Mouse (Mus musculus): Measurements from ENCODE around the gene Shank2.

Gene Shank2

GRCm38 (mm10) chr7:144153682-144154081, 152.0 kb downstream of the Shank2 start:
- intact Hi-C loops (cut with DNase I) = no loop called here

DNA sequence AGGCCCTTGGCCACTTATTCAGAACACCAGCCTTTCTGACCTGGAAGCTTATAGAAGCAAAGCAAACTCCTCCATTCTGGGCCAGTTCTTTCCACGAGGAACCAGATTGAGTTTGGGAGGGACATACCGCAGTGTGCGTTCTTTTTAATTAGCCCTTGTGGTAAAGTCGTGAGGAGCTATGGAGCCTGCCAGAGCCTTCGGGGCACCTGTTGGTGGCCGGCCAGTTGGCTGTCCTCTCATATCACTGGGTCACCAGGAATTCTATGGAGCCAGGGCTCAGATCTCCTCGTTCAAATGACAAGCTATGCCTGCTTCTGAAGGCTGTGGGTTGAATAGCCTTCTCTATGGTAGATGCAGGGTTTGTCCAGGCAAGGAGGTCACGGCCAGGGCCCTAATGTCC, 156.2 kb downstream of the Shank2 start:
- intact Hi-C loops (cut with DNase I) = no loop called here

- intact Hi-C loops (cut with DNase I) = no loop called here
These were observed 157.8 kb downstream of the Shank2 start for GRCm38 (mm10) chr7:144159556-144159955.

DNA sequence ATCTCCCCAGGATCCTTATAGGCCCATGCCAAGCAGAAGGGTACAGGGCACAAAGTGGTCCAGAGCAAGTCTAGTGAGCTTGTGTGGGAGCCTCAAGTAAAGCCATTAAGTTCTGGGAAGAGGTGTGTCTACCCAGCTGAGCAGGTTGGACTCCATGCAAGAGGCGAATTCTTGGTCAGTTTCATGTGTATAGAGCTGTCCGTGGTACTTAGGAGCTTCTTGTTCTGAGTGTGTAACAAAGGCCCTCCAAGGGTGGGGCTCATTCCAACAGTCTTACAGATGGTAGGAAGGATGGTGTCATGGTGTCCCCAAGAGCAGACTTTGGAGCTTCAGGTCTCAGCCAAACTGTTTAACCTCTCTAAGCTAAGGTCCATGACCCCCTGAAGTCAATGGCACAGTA, 158.3 kb downstream of the Shank2 start:
- intact Hi-C loops (cut with DNase I) = no loop called here

DNA sequence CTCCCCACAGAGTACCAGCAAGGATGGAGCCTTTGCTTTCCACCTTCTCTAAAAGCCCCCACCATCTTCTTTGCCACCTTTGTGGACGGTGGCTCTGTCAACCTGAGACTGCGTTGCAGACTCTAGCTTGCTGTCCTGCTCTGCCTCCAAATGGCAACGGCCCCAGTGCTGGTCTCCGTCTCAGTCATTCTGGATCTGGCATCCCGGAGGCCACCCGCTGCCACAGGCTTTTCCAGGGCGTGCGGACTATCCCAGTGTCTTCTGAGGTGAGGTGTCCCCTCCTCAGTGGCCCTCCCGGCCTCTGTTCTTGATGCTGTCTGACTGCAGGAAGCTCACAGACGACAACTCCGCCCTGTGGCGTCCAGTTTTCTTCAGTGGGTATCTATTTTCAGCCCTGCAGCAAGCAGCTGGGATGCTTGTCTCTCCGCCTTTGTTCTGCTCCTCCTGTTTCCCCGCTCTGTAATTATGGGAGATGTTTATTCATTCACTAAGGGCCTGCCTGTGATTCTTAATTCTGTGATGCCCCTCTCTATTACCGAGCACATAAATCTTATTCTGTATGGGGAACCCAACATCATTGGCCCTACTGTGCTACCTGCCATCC, 159.0 kb downstream of the Shank2 start:
- intact Hi-C loops (cut with DNase I) = no loop called here

GRCm38 (mm10) chr7:144170272-144170671, 168.5 kb downstream of the Shank2 start:
- intact Hi-C loops (cut with DNase I) = no loop called here

- intact Hi-C loops (cut with DNase I) = no loop called here
These were observed 169.0 kb downstream of the Shank2 start for GRCm38 (mm10) chr7:144170686-144171085.

DNA sequence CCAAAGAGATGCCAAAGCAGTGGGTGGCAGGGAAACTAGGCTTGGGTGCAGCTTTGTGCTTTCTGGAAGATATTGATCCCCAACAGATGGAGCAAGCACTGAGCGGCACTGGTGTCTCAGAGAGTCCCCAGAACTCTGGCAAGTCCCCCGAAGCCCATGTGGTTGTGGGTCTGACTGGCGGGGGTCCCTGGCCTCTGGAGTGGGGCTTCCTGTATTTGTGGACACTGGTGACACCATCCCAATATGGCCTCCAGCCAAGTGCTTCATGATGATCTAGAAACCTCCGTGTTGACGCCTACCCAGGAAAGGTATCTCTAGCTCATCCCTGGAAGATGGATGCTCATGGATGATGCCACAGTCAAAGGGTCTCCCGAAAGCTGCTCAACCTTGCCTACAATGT, 172.1 kb downstream of the Shank2 start:
- intact Hi-C loops (cut with DNase I) = no loop called here

GRCm38 (mm10) chr7:144174329-144174728, 172.6 kb downstream of the Shank2 start:
- intact Hi-C loops (cut with DNase I) = no loop called here

- intact Hi-C loops (cut with DNase I) = loop anchor here (5.0 kb wide), 1 partner anchor 38 kb away; no protein-coding TSS in a partner anchor
These were observed 173.3 kb downstream of the Shank2 start for GRCm38 (mm10) chr7:144175025-144175424.

GRCm38 (mm10) chr7:144175481-144176233, 173.9 kb downstream of the Shank2 start:
- intact Hi-C loops (cut with DNase I) = loop anchor here (5.0 kb wide), 1 partner anchor 38 kb away; no protein-coding TSS in a partner anchor

- intact Hi-C loops (cut with DNase I) = loop anchor here (5.0 kb wide), 1 partner anchor 39 kb away; no protein-coding TSS in a partner anchor
These were observed 174.6 kb downstream of the Shank2 start for GRCm38 (mm10) chr7:144176234-144176730.

GRCm38 (mm10) chr7:144179436-144179835, 177.7 kb downstream of the Shank2 start:
- intact Hi-C loops (cut with DNase I) = loop anchor here (5.0 kb wide), 1 partner anchor 42 kb away; no protein-coding TSS in a partner anchor

GRCm38 (mm10) chr7:144180885-144181284, 179.2 kb downstream of the Shank2 start:
- intact Hi-C loops (cut with DNase I) = loop anchor here (2.0 kb wide), 1 partner anchor 84 kb away; no protein-coding TSS in a partner anchor

GRCm38 (mm10) chr7:144187869-144188430, 186.2 kb downstream of the Shank2 start:
- intact Hi-C loops (cut with DNase I) = no loop called here

DNA sequence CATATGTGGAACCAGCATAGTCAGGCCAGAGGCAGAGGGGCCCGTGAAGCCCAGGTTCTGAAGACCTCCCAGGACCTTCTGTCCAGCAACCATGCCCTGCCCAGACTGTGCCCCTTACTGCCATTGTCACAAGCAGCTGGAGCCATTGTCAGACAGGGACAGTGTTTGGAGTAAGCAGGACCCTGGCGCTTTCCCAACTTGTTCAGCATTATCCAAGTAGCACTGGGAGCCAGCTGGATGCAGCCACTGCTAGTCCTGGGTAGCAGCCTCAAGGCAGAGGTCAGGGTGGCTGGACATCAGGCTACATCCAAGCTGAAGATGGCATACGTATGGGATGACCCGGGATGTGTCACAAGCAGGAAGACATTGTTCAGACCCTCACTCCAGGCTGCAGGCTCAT, 187.7 kb downstream of the Shank2 start:
- intact Hi-C loops (cut with DNase I) = no loop called here

DNA sequence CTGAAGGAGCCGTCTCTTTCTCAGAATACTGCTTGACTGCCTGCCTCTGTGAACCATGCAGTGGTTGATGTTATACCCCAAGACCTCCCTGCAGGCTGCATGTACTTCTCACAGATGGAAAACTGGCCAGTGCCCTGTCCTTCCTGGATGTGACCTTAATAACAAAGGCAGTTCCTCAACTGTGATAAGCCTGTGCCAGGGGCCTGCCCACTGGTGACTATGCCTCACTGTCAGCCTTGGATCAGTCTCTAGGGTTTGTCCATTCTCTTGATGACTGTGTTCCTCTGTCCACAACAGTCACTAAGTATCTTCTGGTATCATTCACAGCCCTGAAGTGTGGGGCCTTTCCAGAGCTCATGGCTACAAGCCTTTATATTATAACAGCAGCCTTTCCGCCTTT, 196.8 kb downstream of the Shank2 start:
- intact Hi-C loops (cut with DNase I) = no loop called here

DNA sequence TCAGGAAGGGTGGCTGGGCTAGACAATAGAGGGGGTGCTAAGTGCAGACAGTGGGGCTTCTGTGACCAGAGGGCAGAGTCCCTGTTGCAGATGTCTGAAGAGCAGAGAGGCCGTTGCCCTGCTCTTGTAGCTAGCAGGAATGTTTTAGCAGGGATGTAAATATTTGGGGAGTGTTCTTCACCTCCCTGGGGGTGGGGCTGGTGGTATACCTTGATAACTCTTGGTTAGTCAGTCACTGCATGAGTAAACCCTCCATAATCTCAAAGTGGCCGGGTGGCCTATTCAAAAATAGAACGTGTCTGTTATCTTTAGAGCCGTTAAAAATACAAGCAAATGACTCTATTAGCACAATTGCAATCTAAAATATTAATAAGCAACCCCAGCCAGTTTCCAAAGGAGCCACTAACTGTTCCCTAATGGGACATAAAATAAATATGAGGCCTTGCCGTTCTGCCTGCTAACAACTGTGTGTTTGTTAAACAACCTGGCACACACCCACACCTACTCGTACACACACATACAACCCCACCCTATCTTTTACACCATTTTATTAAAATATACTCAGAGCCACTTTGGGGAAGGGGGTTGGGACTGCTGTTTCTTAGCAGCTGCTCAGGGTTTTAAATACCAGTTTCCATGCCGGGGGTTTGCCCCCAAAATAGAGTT, 200.4 kb downstream of the Shank2 start:
- intact Hi-C loops (cut with DNase I) = no loop called here

DNA sequence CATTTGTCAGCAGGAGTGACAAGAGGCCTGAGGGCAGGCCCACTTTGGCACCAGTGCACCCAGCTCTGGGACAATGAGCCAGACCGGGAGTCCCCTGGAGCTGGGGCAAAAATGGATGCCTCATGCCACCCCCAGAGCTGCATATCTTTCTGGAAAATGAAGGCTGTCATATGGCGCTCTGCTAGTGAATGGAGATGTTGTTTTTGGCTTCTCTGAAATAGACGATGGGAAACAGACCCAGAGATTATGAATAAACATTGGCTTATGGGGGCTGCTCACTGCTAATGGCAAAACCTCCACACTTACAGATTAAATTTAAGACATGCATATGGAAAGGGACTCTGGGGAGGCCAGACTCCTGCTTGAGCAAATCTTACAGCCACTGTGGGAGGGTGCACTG, 202.6 kb downstream of the Shank2 start:
- intact Hi-C loops (cut with DNase I) = no loop called here

DNA sequence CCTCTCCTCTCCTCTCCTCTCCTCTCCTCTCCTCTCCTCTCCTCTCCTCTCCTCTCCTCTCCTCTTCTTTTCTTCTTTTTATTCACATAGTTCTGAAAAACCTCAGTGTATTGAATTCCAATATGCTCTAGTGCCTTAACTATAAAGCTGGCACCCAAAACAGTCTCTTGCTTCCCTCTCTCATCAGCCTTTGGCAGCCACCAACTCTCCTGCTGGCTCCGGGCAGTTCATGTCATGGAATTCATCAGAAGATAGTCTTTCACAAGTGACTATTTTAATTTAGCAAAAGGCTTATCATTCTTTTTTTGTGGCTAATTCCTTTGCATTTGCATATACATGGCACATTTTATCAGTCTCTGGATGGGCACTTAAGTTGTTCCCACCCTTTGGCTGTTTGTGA, 203.4 kb downstream of the Shank2 start:
- intact Hi-C loops (cut with DNase I) = loop anchor here (5.0 kb wide), 1 partner anchor 108 kb away; no protein-coding TSS in a partner anchor

DNA sequence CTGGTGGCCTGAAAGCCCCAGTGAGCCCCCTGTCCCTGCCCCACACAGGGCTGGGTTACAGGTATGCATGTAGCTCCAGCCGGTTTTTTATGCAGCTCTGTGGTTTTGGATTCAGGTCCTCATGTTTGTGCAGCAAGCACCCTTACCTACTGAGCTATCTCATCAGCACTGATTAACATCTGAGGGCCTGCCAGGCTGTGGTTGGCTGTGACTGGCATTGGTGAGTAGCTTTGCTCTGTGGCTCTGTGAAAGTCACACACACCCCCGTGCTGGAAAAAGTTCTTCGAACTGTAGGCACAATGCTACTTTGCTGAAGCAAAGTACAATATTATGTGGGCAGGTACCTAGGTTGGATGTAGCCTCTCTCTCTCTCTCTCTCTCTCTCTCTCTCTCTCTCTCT, 204.1 kb downstream of the Shank2 start:
- intact Hi-C loops (cut with DNase I) = loop anchor here (5.0 kb wide), 1 partner anchor 109 kb away; no protein-coding TSS in a partner anchor
